Mouse (Mus musculus): ENCODE data around the gene Vmn2r67. TPM values are rescaled to one million over a fixed set of nuclear protein-coding genes. Genes with fewer than 3 reads are reported as not detected.

Gene Vmn2r67
- not detected in 2 replicates for polyA plus RNA-seq (2015; fragmentation: Nextera tagmentation; extraction: Ambion mirVana)

DNA sequence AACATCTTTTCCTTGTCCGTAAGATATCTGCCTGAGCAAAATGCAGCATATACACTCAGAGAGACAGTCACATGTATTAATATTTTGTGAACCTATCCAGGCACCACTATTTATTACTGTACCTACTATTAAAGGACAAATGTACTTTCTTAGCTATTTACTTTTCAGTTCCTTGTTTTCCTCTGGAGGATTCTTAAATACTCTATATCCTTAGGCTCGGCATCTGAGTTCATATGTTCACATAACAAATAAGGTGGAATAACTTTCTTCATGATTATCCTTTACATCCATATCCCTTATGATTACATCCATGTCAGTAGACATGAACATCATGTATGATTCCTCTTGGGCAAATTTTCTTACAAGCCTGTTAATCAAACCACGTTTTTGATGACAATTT lies at the start of gene Vmn2r67:
Gene Vmn2r67, minus strand, starts transcription at position 101 of the 400 bp plus-strand sequence.

Other genes starting within 250 kb of the Vmn2r67 start
- not detected in 2 replicates for gene Vmn2r65, start 191.9 kb downstream of the Vmn2r67 start, polyA plus RNA-seq (2015; fragmentation: Nextera tagmentation; extraction: Ambion mirVana)
- gene Vmn2r66, start 143.7 kb downstream of the Vmn2r67 start, polyA plus RNA-seq (2015; fragmentation: Nextera tagmentation; extraction: Ambion mirVana): not detected in 2 replicates
- not detected in 2 replicates for gene Vmn2r68, start 81.8 kb upstream of the Vmn2r67 start, polyA plus RNA-seq (2015; fragmentation: Nextera tagmentation; extraction: Ambion mirVana)

Data from neural tube, postnatal 0 days (tissue).